Mouse (Mus musculus) urinary bladder, adult 18-20 months (tissue): ENCODE measurements around the gene Pln.
A peak's percentile ranks its signal among the peaks of the same experiment; 100 is the strongest.

ENCODE experiments used
- DNase-seq, 2 experiments: peaks; one replicate each; pipeline ENCODE4 v3.0.0; 2022; ENCODE audit warnings: low spot score in 2 of 2, mixed read lengths in 2 of 2

Gene Pln

DNA sequence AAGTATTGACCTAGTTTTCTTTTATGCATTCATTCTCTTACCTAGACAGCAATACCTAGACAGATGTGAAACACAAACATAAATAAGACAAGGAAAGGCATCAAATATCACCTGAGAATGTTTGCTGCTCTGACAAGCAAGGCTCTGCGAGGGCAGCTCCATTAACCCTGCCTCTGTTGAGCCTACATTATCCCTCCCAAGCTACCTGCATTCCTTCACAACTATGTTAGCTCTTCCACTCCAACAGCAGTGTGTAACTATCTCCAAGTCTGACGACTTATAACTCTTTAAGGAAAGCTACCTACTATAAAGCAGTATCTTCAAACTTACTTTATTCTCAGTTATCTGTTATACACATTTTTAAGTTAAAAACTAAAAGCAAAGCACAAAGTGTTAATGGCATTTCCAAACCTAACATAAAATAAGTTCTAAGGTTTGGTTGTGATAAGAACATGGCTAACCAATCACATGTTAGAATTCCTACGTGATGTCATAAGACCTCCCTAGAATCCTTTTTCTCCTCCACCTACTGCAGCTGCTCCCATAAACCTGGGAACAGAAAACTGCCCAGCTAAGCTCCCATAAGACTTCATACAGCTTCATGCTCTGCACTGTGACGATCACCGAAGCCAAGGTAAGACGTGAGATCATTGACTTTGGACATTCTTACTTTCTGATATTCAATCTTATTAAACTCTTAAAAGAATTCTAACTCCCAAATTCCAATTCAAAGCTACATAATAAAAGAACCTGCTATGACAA, at the start of gene Pln:
Pln (plus strand) TSS at position 506 of the 762 bp plus-strand sequence.
- DNase-seq = no peak

DNA sequence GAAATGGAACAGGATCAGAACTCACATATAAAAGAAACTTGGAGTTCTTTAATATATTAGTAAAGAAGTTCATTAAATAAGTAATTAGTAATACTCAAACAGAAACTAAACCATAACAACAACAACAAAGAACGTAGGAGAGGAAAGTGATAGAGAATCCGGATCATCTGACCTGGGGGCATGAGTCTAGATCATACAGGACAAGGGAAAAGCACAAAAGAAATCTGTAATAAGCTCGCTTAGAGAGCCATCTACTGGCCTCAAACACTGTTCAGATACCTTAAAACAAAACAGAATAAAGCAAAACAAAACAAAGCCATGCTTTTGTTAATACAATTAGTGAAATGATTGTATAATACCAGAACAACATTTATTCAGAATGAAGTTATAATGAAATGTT, 31.6 kb upstream of the Pln start:
- DNase-seq = no peak

DNA sequence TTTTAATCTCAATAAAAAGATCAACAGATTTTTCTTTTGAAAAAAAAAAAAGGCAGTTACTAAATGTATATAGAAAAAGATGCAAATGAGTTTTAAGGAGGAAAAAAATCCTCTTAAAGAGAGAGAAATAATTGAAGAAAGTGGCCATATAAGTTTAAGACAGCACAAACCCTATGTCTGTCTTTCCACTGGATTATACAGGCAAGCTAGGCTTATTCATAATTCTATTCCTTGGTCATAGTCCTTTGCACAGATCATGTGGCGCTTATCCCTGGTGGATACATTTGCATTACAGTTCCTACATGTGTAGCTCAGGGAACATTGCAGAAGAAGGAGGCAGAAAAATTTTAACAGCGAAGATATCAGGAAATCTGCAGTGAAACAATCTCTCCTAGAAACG, 30.8 kb upstream of the Pln start:
- no peak for DNase-seq

DNA sequence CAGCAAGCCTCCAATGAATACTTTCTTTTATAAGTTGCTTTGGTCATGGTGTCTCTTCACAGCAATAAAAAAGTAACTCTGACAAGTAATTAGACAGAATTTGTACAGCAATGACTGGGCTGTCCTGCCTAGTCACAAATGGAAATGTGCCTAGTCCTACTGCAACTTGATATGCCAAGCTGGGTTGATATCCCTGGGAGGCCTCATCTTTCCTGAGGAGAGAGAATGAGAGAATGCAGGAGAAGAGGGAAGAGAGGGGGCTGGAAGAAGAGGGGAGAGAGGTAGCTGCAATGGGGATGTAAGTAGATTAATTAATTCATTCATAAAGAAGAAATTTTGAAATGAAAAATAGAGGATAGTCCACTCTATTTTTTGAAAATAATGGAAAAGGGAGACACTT, 14.1 kb upstream of the Pln start:
- DNase-seq = no peak

DNA sequence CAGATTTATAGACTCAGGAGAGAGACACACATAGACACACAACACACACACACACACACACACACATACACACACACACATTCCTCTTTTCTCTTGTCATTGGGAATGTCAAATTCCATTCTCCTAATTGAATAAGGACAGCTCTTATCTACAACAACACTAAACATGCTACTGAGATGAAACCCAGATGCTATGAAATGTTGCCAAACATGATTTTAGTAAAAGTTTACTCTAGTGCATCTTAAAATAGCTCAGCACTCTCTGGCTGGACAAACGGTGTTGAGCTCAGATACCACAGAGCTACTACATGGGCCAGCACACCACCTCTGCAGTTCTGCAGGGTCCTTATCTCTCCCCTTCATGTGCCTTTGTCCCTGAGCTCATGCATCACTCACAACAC, 12.8 kb upstream of the Pln start:
- no peak for DNase-seq

- DNase-seq = no peak
Observed at GRCm38 (mm10) chr10:53326367-53326766, 11.1 kb upstream of the Pln start.

GRCm38 (mm10) chr10:53329257-53329656, 8.2 kb upstream of the Pln start:
- DNase-seq = no peak

DNA sequence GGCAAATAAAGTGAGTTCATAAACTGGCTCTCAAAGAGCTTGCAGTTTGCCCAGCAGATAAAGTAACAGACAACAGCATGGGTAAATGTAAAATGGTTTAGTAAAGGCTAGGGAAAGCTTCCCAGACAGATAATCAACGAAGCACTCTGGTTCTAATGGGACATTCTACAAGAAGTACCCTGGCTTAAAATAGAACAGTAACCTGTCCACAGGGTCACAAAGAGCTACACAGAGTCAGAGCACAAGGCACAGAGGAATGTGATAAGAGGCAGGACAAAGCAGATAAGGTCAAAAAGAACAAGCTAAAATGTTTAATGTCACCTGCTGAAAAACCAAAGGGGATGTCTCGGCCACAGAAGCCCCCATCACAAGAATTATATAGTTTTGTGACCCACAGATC, 4.7 kb upstream of the Pln start:
- DNase-seq = no peak

- no peak for DNase-seq
Observed at GRCm38 (mm10) chr10:53335266-53335665, 2.2 kb upstream of the Pln start.

- no peak for DNase-seq
Observed at GRCm38 (mm10) chr10:53335974-53336373, 1.5 kb upstream of the Pln start.

GRCm38 (mm10) chr10:53339045-53339444, 1.6 kb downstream of the Pln start:
- no peak for DNase-seq

DNA sequence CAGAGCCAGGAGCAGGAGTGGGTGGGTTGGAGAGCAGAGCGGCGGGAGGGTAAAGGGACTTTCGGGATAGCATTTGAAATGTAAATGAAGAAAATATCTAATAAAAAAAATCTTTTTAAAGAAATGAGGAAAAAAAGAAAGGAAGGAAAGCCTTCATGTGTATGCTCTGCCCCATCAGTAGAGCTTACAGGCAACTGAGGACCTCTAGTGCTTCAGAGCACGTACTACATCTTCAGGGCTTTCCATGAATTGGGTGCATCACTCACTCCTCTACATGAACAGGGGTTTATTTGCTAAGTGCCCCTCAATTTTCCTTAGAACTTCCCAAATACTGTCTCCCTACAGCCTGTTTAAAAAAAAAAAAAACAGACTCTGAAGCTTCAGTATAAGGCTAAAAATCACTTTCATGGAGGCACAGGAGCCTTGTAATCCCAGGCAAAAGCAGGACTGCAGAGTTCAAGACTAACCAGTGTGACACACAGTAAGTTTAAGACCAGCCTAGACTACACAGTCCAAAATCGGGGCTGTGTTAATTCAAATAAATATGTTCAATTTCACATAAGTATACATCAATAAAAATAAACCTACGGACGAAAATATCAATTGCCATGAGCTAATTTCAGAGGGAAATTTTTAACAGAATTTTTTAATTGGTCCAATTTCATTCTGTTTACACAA, 4.0 kb downstream of the Pln start:
- no peak for DNase-seq

GRCm38 (mm10) chr10:53342166-53342728, 4.8 kb downstream of the Pln start:
- DNase-seq = no peak

GRCm38 (mm10) chr10:53343384-53343783, 5.9 kb downstream of the Pln start:
- DNase-seq = no peak

DNA sequence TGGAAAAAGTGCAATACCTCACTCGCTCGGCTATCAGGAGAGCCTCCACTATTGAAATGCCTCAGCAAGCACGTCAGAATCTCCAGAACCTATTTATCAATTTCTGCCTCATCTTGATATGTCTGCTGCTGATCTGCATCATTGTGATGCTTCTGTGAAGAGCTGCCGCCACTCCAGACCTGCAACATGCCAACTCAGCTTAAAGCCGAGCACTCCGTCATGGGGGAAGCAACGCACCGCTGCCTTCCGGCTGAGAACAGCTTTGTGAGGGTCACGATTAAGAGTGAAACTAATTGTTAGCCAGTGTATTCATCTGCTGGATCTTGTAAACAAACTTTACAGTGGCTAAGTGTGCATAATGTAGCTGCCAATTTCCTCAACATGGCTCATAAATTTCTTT, 6.4 kb downstream of the Pln start:
- DNase-seq = no peak

- no peak for DNase-seq
Observed at GRCm38 (mm10) chr10:53345508-53345907, 8.0 kb downstream of the Pln start.

GRCm38 (mm10) chr10:53346506-53346905, 9.0 kb downstream of the Pln start:
- DNase-seq = no peak

GRCm38 (mm10) chr10:53346916-53347315, 9.4 kb downstream of the Pln start:
- DNase-seq = no peak

DNA sequence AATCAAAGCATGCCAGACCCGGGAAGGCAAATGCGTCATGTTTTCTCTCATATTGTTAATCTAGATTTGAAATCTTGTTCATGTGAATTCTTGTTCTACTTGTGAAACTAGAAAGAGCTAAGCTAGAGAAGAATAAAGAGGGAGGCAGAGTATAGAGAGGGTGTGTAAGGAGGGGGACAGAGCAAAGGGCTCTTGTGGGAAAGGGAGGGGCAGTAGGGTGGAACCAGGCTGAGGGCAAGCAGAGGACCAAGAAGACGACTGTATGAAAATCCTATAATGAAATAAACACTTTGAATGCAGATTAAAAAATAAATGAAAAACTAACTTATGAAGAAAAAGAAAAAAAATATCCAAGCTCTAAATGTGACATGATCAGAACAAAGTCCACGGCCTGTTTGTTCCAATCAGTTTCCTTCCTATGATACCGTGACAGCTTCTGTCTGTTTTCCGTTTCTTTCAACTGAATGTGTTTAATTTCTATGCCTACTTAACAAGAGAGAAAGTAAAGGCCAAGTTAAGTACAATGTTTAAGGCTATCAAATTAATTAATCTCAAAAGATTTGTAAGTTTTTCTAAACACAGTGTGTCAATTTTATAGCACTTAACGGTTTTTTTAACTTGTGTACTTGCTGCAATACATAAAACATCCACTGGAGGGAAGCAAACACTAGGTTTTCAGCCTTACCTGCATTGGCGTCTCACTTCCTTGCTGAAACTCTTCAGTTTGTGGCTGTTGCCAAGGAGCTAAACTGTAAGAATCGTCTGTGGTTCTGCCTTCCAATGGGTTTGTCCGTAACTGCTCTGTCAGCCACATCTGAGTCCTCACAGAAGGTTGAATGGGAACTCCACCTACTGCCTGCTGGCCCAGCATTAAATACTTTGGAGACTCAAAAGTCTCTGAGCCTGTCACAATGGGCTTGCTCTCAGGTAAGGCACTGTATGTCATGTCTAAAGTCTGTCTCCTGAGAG, 10.6 kb downstream of the Pln start:
- peak; percentile 13 to 16 for DNase-seq

DNA sequence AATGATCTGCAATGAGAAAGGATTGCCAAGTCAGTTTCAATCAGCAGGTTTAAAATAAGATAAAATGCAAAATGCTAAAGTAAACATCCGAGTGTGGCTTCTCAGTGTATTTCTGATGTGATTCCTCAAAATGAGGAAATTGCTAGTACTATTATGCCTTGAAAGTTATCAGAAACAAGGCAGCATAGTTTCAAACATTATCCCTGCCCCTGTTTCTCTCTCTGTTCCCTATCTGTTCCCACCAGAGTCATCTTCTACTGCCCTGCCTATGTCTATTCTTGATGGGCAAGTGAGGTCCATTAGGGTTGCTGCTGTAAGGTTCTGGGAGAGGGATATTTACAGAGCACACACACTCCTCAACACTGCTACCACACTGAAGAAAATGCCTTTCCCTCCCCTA, 11.8 kb downstream of the Pln start:
- DNase-seq = no peak

DNA sequence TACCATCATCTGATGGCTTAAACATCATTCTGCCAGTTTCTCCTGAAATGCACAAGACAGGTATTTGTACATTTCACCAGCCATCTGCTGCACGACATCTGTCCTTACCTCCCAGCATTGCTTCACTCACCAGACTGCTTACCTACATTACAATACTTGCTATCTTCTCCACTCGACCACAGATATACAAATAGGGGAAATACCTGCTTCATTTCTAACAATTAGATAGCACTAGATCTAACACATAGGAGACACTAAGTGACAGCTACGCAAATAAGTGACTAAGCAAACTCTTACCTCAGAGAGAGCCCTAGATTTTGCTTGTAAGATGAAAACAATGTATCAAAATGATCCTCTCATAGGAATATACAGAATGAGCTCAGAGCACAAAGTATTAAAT, 16.2 kb downstream of the Pln start:
- no peak for DNase-seq

- no peak for DNase-seq
Observed at GRCm38 (mm10) chr10:53359016-53359415, 21.5 kb downstream of the Pln start.
